Mouse (Mus musculus) forebrain, embryonic 11.5 days (tissue): Measurements from ENCODE around the gene Sla2. TPM values are rescaled to one million over a fixed set of nuclear protein-coding genes. Genes with fewer than 3 reads are reported as not detected.
"Not testable (repeated sequence)": the region's sequence is repeated elsewhere in the genome, so short reads cannot be mapped to it uniquely, and the experiment has no call there.

Experiments used
- ATAC-seq: fragments of 200-750 bp; cut with Nextera tagmentation; replicated peaks from 2 replicates; pipeline ENCODE4 v1.8.0; 2017; ENCODE audit warnings: moderate TSS enrichment; ENCODE audit not compliant: low FRiP score
- DNase-seq: peaks from one replicate; pipeline ENCODE4 v3.0.0-alpha.2; 2017; ENCODE audit warnings: low spot score
- H3K27ac ChIP-seq: fragments of 300-500 bp; sonication (generic); 2 replicates; pipeline ENCODE4 v1.5.1; 2014; ENCODE audit warnings: low read depth, low read length
- H3K27me3 ChIP-seq: fragments of 300-500 bp; sonication (generic); 2 replicates; pipeline ENCODE4 v1.6.1; 2014; ENCODE audit warnings: mild to moderate bottlenecking, low read length, mixed read lengths; ENCODE audit not compliant: control insufficient read depth, insufficient read depth
- H3K36me3 ChIP-seq: fragments of 300-500 bp; sonication (generic); 2 replicates; pipeline ENCODE4 v1.6.1; 2014; ENCODE audit warnings: mild to moderate bottlenecking, low read length, moderate library complexity, mixed read lengths; ENCODE audit not compliant: control insufficient read depth, insufficient read depth
- H3K4me1 ChIP-seq: fragments of 300-500 bp; sonication (generic); replicated peaks from 2 replicates; pipeline ENCODE4 v1.6.1; 2014; ENCODE audit warnings: low read length, mixed read lengths; ENCODE audit not compliant: control insufficient read depth, insufficient read depth
- H3K4me2 ChIP-seq: fragments of 300-500 bp; sonication (generic); 2 replicates; pipeline ENCODE4 v1.6.1; 2014; ENCODE audit warnings: low read depth, mild to moderate bottlenecking, low read length, moderate library complexity, mixed read lengths; ENCODE audit not compliant: severe bottlenecking
- H3K4me3 ChIP-seq: fragments of 300-500 bp; sonication (generic); 2 replicates; pipeline ENCODE4 v1.5.1; 2014; ENCODE audit warnings: low read depth, low read length
- H3K9ac ChIP-seq: fragments of 300-500 bp; sonication (generic); 2 replicates; pipeline ENCODE4 v1.6.1; 2014; ENCODE audit warnings: low read length
- H3K9me3 ChIP-seq: fragments of 300-500 bp; sonication (generic); 2 replicates; pipeline ENCODE4 v1.6.1; 2016; ENCODE audit warnings: low read length, mixed read lengths; ENCODE audit not compliant: control insufficient read depth
- WGBS: fragments of 180-500 bp; shearing (Covaris S2); extraction: QIAGEN DNeasy Blood & Tissue Kit; methylation state at CpG from one replicate; pipeline ENCODE4 v1.1.7; 2014; 5-methylcytosine and 5-hydroxymethylcytosine counted together
- polyA plus RNA-seq: library from polyadenylated mRNA; unstranded; fragments of >200 nt; fragmentation: Nextera tagmentation; extraction: Ambion mirVana; gene quantifications from 2 replicates; pipeline ENCODE4 v1.2.1, GENCODE M21; 2014

Sla2 gene
- polyA plus RNA-seq, 1 experiment from 2014 or later: 0.73 TPM

GRCm38 (mm10) chr2:156925075-156925474, 38.1 kb upstream of the Sla2 start:
- ATAC-seq, H3K4me3 ChIP-seq, H3K36me3 ChIP-seq, H3K9me3 ChIP-seq, H3K9ac ChIP-seq, H3K27me3 ChIP-seq, H3K4me2 ChIP-seq, DNase-seq, H3K4me1 ChIP-seq, H3K27ac ChIP-seq: not testable (repeated sequence)
- 92% methylated on average over 4 of the region's 4 CpGs for WGBS

GRCm38 (mm10) chr2:156924210-156924898, 37.4 kb upstream of the Sla2 start:
- H3K27me3 ChIP-seq: no peaks in the 10 kb centered on the region
- ATAC-seq (no peak), DNase-seq (no peak)
- no peaks in the 10 kb centered on the region for H3K36me3 ChIP-seq
- no peak overlapping the region for H3K9ac ChIP-seq
- no peak overlapping the region for H3K4me3 ChIP-seq
- H3K9me3 ChIP-seq: no peaks in the 10 kb centered on the region
- no peaks in the 10 kb centered on the region for H3K4me1 ChIP-seq
- no peak overlapping the region for H3K27ac ChIP-seq
- 71% methylated on average over 3 of the region's 3 CpGs for WGBS
- H3K4me2 ChIP-seq: no peak overlapping the region

GRCm38 (mm10) chr2:156923057-156923456, 36.1 kb upstream of the Sla2 start:
- 88% methylated on average over 5 of the region's 5 CpGs for WGBS
- H3K27ac ChIP-seq: no peak overlapping the region
- no peaks in the 10 kb centered on the region for H3K4me1 ChIP-seq
- no peak overlapping the region for H3K9ac ChIP-seq
- no peak for DNase-seq
- no peak for ATAC-seq
- no peak overlapping the region for H3K4me3 ChIP-seq
- H3K9me3 ChIP-seq: no peaks in the 10 kb centered on the region
- H3K27me3 ChIP-seq: no peaks in the 10 kb centered on the region
- H3K36me3 ChIP-seq: no peaks in the 10 kb centered on the region
- H3K4me2 ChIP-seq: no peak overlapping the region

GRCm38 (mm10) chr2:156919796-156920195, 32.8 kb upstream of the Sla2 start:
- Histone ChIP-seq H3K36me3 (no peaks in the 10 kb centered on the region), H3K4me2 (no peak overlapping the region), H3K4me1 (no peaks in the 10 kb centered on the region), H3K27ac (no peak overlapping the region), H3K4me3 (no peak overlapping the region), H3K9ac (no peak overlapping the region), H3K9me3 (no peaks in the 10 kb centered on the region), H3K27me3 (no peaks in the 10 kb centered on the region)
- WGBS: 81% methylated on average over 2 of the region's 2 CpGs
- ATAC-seq (no peak), DNase-seq (no peak)

- not testable (repeated sequence) for H3K4me3 ChIP-seq, H3K27ac ChIP-seq, H3K36me3 ChIP-seq, H3K4me1 ChIP-seq, H3K9me3 ChIP-seq, H3K4me2 ChIP-seq, ATAC-seq, H3K9ac ChIP-seq, DNase-seq, H3K27me3 ChIP-seq
- 88% methylated on average over 11 of the region's 11 CpGs for WGBS
These were observed 32.2 kb upstream of the Sla2 start for GRCm38 (mm10) chr2:156919191-156919590.

- Histone ChIP-seq H3K4me3 (no peak overlapping the region), H3K9ac (no peak overlapping the region), H3K4me2 (no peak overlapping the region), H3K4me1 (no peaks in the 10 kb centered on the region), H3K27me3 (no peaks in the 10 kb centered on the region), H3K27ac (no peak overlapping the region), H3K36me3 (no peaks in the 10 kb centered on the region), H3K9me3 (no peaks in the 10 kb centered on the region)
- 73% methylated on average over 4 of the region's 4 CpGs for WGBS
- no peak for DNase-seq
- ATAC-seq: no peak
These were observed 31.6 kb upstream of the Sla2 start for GRCm38 (mm10) chr2:156918562-156918961.

GRCm38 (mm10) chr2:156916419-156917125, 29.6 kb upstream of the Sla2 start:
- Histone ChIP-seq H3K27ac (no peak overlapping the region), H3K4me1 (no peaks in the 10 kb centered on the region), H3K4me2 (no peak overlapping the region), H3K27me3 (no peaks in the 10 kb centered on the region), H3K9ac (no peak overlapping the region), H3K9me3 (no peaks in the 10 kb centered on the region), H3K4me3 (no peak overlapping the region), H3K36me3 (no peaks in the 10 kb centered on the region)
- DNase-seq (no peak), ATAC-seq (no peak)
- WGBS: 86% methylated on average over 3 of the region's 3 CpGs

GRCm38 (mm10) chr2:156915559-156915958, 28.6 kb upstream of the Sla2 start:
- no peak overlapping the region for H3K4me2 ChIP-seq
- H3K4me1 ChIP-seq: no peaks in the 10 kb centered on the region
- H3K27ac ChIP-seq: no peak overlapping the region
- H3K4me3 ChIP-seq: no peak overlapping the region
- ATAC-seq (no peak), DNase-seq (no peak)
- H3K9me3 ChIP-seq: no peaks in the 10 kb centered on the region
- 84% methylated on average over 3 of the region's 3 CpGs for WGBS
- H3K36me3 ChIP-seq: no peaks in the 10 kb centered on the region
- H3K27me3 ChIP-seq: no peaks in the 10 kb centered on the region
- no peak overlapping the region for H3K9ac ChIP-seq

GRCm38 (mm10) chr2:156913191-156913590, 26.2 kb upstream of the Sla2 start:
- DNase-seq: no peak
- Histone ChIP-seq H3K9me3 (no peaks in the 10 kb centered on the region), H3K4me1 (no peaks in the 10 kb centered on the region), H3K4me2 (no peak overlapping the region), H3K27ac (no peak overlapping the region), H3K36me3 (no peaks in the 10 kb centered on the region), H3K4me3 (no peak overlapping the region), H3K9ac (no peak overlapping the region), H3K27me3 (no peaks in the 10 kb centered on the region)
- WGBS: 83% methylated on average over 5 of the region's 5 CpGs
- no peak for ATAC-seq
